Mouse (Mus musculus): ENCODE measurements around the gene Ccdc62. TPM values are rescaled to one million over a fixed set of nuclear protein-coding genes. Genes with fewer than 3 reads are reported as not detected.

Gene Ccdc62
- polyA plus RNA-seq, 1 experiment from 2014 or later: 5.0 TPM

GRCm38 (mm10) chr5:123927118-123927517, 3.4 kb upstream of the Ccdc62 start, which contains the start of gene Gm43518:
Gene Gm43518 (plus strand): TSS chr5:123927418.
- WGBS: 94% methylated on average over 9 of the region's 9 CpGs
- no peak within 1 kb of the TSS for H3K9ac ChIP-seq (ENCODE audit: low read length)
- DNase-seq (ENCODE audit: low spot score) (no peak), ATAC-seq (ENCODE audit: insufficient read depth, low FRiP score, low TSS enrichment) (no peak)
- no peaks in the 10 kb centered on the region for H3K27me3 ChIP-seq (ENCODE audit: control insufficient read depth, insufficient read depth, low read length)
- H3K9me3 ChIP-seq (ENCODE audit: control insufficient read depth, low read length): no peaks in the 10 kb centered on the region
- no peak within 1 kb of the TSS for H3K4me3 ChIP-seq (ENCODE audit: low read depth, low read length)
- no peak within 1 kb of the TSS for H3K4me2 ChIP-seq (ENCODE audit: low read depth)
- H3K36me3 ChIP-seq (ENCODE audit: control insufficient read depth, insufficient read depth, low read length): peaks cover 11% of the 10 kb centered on the region
- H3K27ac ChIP-seq (ENCODE audit: low read depth, low read length): no peak within 1 kb of the TSS
- no peaks in the 10 kb centered on the region for H3K4me1 ChIP-seq (ENCODE audit: control insufficient read depth, insufficient read depth, low read length)

DNA sequence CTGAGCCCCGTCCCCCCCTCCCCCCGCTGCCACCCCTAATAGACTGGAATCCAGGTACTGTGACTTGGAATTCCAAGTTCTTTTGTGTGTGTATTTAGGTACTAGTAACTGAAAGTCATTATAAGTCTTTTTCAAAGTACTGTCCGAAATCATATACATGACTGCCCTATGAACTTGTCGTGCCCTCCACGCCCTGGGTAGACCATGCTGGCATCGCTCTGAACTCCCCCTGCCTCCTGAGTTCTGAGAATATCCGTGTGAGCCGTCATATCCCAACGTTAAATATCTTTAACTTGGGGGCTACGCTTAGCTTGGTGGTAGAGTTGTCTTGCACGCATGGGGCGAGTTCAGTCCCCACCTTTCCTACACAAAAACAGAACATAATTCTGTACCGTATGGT, 652 bp downstream of the Ccdc62 start:
- Histone ChIP-seq H3K27ac (ENCODE audit: low read depth, low read length) (no peak overlapping the region), H3K9me3 (ENCODE audit: control insufficient read depth, low read length) (no peaks in the 10 kb centered on the region), H3K4me1 (ENCODE audit: control insufficient read depth, insufficient read depth, low read length) (no peaks in the 10 kb centered on the region), H3K4me3 (ENCODE audit: low read depth, low read length) (peak overlapping the region; percentile 49), H3K27me3 (ENCODE audit: control insufficient read depth, insufficient read depth, low read length) (no peaks in the 10 kb centered on the region), H3K4me2 (ENCODE audit: low read depth) (peak overlapping the region; percentile 79), H3K9ac (ENCODE audit: low read length) (peak overlapping the region; percentile 87), H3K36me3 (ENCODE audit: control insufficient read depth, insufficient read depth, low read length) (peaks cover 3% of the 10 kb centered on the region)
- ATAC-seq (ENCODE audit: insufficient read depth, low FRiP score, low TSS enrichment): peak; percentile 32; the same call in 1 of the 2 replicates
- 52% methylated on average over 13 of the region's 13 CpGs for WGBS
- DNase-seq (ENCODE audit: low spot score): no peak

DNA sequence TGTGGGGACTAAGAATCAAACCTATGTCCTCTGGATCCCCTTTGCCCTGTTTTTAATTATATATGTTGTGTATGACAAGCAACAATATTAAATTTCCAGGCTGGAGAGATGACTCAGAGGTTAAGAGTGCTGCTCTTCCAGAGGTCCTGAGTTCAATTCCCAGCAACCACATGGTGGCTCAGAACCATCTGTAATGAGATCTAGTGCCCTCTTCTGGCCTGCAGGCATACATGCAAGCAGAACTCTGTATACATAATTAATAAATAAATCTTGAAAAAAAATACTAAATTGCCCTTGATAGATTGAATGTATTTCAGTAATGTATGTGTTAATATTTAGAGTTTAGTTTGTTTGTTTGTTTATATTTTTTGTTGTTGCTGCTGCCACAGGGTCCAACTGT, 2.4 kb downstream of the Ccdc62 start:
- ATAC-seq (ENCODE audit: insufficient read depth, low FRiP score, low TSS enrichment) (no peak), DNase-seq (ENCODE audit: low spot score) (no peak)
- Histone ChIP-seq H3K9me3 (ENCODE audit: control insufficient read depth, low read length) (no peaks in the 10 kb centered on the region), H3K27ac (ENCODE audit: low read depth, low read length) (no peak overlapping the region), H3K4me2 (ENCODE audit: low read depth) (no peak overlapping the region), H3K9ac (ENCODE audit: low read length) (no peak overlapping the region), H3K4me3 (ENCODE audit: low read depth, low read length) (no peak overlapping the region), H3K27me3 (ENCODE audit: control insufficient read depth, insufficient read depth, low read length) (no peaks in the 10 kb centered on the region), H3K4me1 (ENCODE audit: control insufficient read depth, insufficient read depth, low read length) (no peaks in the 10 kb centered on the region), H3K36me3 (ENCODE audit: control insufficient read depth, insufficient read depth, low read length) (no peaks in the 10 kb centered on the region; the same call in 1 of the 2 replicates)

DNA sequence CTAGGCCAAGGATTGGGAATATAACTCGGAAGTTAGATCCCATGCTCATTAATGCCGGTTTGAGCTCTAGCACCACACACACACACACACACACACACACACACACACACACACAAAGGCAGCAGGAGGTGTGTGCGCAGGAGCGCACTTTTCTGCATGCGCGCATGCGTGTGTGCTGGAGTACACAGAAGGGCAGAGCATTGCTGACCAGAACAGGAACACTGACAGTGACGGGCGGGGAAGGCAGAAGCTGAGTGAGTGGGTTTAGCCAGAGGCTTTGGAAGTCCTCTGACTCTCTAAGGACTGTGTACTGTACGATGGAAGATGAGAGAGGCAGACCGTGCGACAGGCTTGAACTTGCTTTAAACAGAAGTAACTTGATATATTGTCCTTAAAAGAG, 3.1 kb downstream of the Ccdc62 start:
- DNase-seq (ENCODE audit: low spot score) (no peak), ATAC-seq (ENCODE audit: insufficient read depth, low FRiP score, low TSS enrichment) (no peak)
- Histone ChIP-seq H3K4me3 (ENCODE audit: low read depth, low read length) (no peak overlapping the region), H3K4me2 (ENCODE audit: low read depth) (no peak overlapping the region), H3K9ac (ENCODE audit: low read length) (no peak overlapping the region), H3K4me1 (ENCODE audit: control insufficient read depth, insufficient read depth, low read length) (no peaks in the 10 kb centered on the region), H3K27me3 (ENCODE audit: control insufficient read depth, insufficient read depth, low read length) (no peaks in the 10 kb centered on the region), H3K9me3 (ENCODE audit: control insufficient read depth, low read length) (no peaks in the 10 kb centered on the region), H3K36me3 (ENCODE audit: control insufficient read depth, insufficient read depth, low read length) (no peaks in the 10 kb centered on the region; the same call in 1 of the 2 replicates), H3K27ac (ENCODE audit: low read depth, low read length) (no peak overlapping the region)
- 95% methylated on average over 12 of the region's 12 CpGs for WGBS

DNA sequence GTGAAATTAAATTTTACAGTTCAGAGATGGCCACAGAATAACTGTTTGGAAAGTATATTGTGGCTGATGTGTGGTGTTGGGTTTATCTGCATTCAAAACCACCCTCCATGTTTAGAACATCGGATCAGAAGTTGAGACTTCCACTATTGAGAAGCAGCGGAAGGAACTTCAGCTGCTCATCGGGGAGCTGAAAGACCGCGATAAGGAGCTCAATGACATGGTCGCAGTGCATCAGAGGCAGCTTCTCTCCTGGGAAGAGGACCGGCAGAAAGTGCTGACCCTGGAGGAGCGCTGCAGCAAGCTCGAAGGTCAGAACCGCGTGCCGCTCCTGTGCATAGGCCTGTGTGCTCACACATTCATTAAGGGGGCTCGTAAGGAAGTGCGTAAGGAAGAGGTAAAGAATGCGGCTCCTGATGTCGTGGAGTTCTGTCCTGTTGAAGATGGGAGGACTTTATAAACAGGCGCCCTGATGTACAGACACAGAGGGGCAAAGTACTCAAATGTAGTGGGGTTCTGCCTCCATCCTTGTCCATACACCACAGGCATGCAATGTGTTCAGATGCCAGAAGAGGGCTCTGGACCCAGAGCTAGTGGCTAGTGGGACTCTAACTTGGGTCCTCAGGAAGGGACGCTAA, 3.6 kb downstream of the Ccdc62 start:
- Histone ChIP-seq H3K27ac (ENCODE audit: low read depth, low read length) (no peak overlapping the region), H3K27me3 (ENCODE audit: control insufficient read depth, insufficient read depth, low read length) (no peaks in the 10 kb centered on the region), H3K4me2 (ENCODE audit: low read depth) (no peak overlapping the region), H3K4me3 (ENCODE audit: low read depth, low read length) (no peak overlapping the region), H3K9me3 (ENCODE audit: control insufficient read depth, low read length) (no peaks in the 10 kb centered on the region), H3K9ac (ENCODE audit: low read length) (no peak overlapping the region), H3K4me1 (ENCODE audit: control insufficient read depth, insufficient read depth, low read length) (no peaks in the 10 kb centered on the region), H3K36me3 (ENCODE audit: control insufficient read depth, insufficient read depth, low read length) (no peaks in the 10 kb centered on the region)
- no peak for ATAC-seq (ENCODE audit: insufficient read depth, low FRiP score, low TSS enrichment)
- DNase-seq (ENCODE audit: low spot score): peak; percentile 49
- WGBS: 46% methylated on average over 18 of the region's 18 CpGs

- WGBS: 94% methylated on average over 5 of the region's 5 CpGs
- no peak overlapping the region for H3K27ac ChIP-seq (ENCODE audit: low read depth, low read length)
- ATAC-seq (ENCODE audit: insufficient read depth, low FRiP score, low TSS enrichment) (no peak), DNase-seq (ENCODE audit: low spot score) (no peak)
- H3K4me1 ChIP-seq (ENCODE audit: control insufficient read depth, insufficient read depth, low read length): no peaks in the 10 kb centered on the region
- no peaks in the 10 kb centered on the region for H3K27me3 ChIP-seq (ENCODE audit: control insufficient read depth, insufficient read depth, low read length)
- H3K9me3 ChIP-seq (ENCODE audit: control insufficient read depth, low read length): no peaks in the 10 kb centered on the region
- H3K4me2 ChIP-seq (ENCODE audit: low read depth): no peak overlapping the region
- H3K9ac ChIP-seq (ENCODE audit: low read length): no peak overlapping the region
- H3K4me3 ChIP-seq (ENCODE audit: low read depth, low read length): no peak overlapping the region
- H3K36me3 ChIP-seq (ENCODE audit: control insufficient read depth, insufficient read depth, low read length): no peaks in the 10 kb centered on the region
Measured at GRCm38 (mm10) chr5:123935931-123936330, 5.5 kb downstream of the Ccdc62 start.

DNA sequence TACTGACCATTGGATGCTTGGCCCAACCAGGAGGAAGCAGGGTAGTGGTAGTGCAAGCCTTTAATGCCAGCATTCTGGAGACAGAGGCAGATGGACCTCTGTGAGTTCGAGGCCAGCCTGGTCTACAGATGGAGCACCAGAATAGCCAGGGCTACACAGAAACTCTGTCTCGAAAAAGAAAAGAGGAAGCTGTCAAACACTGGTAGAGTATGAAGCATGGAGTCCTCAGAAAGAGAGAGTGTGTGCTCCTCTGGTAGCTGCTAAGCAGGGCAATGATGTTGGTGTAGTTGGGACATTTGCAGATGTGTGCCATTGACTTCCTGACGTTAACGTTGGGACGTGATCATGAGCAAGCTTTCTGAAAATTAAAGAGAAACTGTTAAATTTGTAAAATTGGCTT, 8.0 kb downstream of the Ccdc62 start:
- 86% methylated on average over 5 of the region's 5 CpGs for WGBS
- DNase-seq (ENCODE audit: low spot score) (no peak), ATAC-seq (ENCODE audit: insufficient read depth, low FRiP score, low TSS enrichment) (no peak)
- Histone ChIP-seq H3K4me2 (ENCODE audit: low read depth) (no peak overlapping the region), H3K4me3 (ENCODE audit: low read depth, low read length) (no peak overlapping the region), H3K27ac (ENCODE audit: low read depth, low read length) (no peak overlapping the region), H3K9me3 (ENCODE audit: control insufficient read depth, low read length) (no peaks in the 10 kb centered on the region), H3K36me3 (ENCODE audit: control insufficient read depth, insufficient read depth, low read length) (no peaks in the 10 kb centered on the region), H3K27me3 (ENCODE audit: control insufficient read depth, insufficient read depth, low read length) (no peaks in the 10 kb centered on the region), H3K4me1 (ENCODE audit: control insufficient read depth, insufficient read depth, low read length) (no peaks in the 10 kb centered on the region), H3K9ac (ENCODE audit: low read length) (no peak overlapping the region)

- no peak overlapping the region for H3K4me3 ChIP-seq (ENCODE audit: low read depth, low read length)
- no peaks in the 10 kb centered on the region for H3K36me3 ChIP-seq (ENCODE audit: control insufficient read depth, insufficient read depth, low read length)
- DNase-seq (ENCODE audit: low spot score) (no peak), ATAC-seq (ENCODE audit: insufficient read depth, low FRiP score, low TSS enrichment) (no peak)
- WGBS: 81% methylated on average over 4 of the region's 4 CpGs
- no peaks in the 10 kb centered on the region for H3K27me3 ChIP-seq (ENCODE audit: control insufficient read depth, insufficient read depth, low read length)
- no peak overlapping the region for H3K9ac ChIP-seq (ENCODE audit: low read length)
- no peak overlapping the region for H3K27ac ChIP-seq (ENCODE audit: low read depth, low read length)
- no peaks in the 10 kb centered on the region for H3K9me3 ChIP-seq (ENCODE audit: control insufficient read depth, low read length)
- no peak overlapping the region for H3K4me2 ChIP-seq (ENCODE audit: low read depth)
- H3K4me1 ChIP-seq (ENCODE audit: control insufficient read depth, insufficient read depth, low read length): no peaks in the 10 kb centered on the region
Measured at GRCm38 (mm10) chr5:123946546-123946945, 16.1 kb downstream of the Ccdc62 start.

- Histone ChIP-seq H3K27me3 (ENCODE audit: control insufficient read depth, insufficient read depth, low read length) (no peaks in the 10 kb centered on the region), H3K9ac (ENCODE audit: low read length) (no peak overlapping the region), H3K36me3 (ENCODE audit: control insufficient read depth, insufficient read depth, low read length) (no peaks in the 10 kb centered on the region), H3K4me3 (ENCODE audit: low read depth, low read length) (no peak overlapping the region), H3K9me3 (ENCODE audit: control insufficient read depth, low read length) (no peaks in the 10 kb centered on the region), H3K27ac (ENCODE audit: low read depth, low read length) (no peak overlapping the region), H3K4me2 (ENCODE audit: low read depth) (no peak overlapping the region), H3K4me1 (ENCODE audit: control insufficient read depth, insufficient read depth, low read length) (no peaks in the 10 kb centered on the region)
- WGBS: 58% methylated on average over 7 of the region's 7 CpGs
- DNase-seq (ENCODE audit: low spot score): no peak
- ATAC-seq (ENCODE audit: insufficient read depth, low FRiP score, low TSS enrichment): no peak
Measured at GRCm38 (mm10) chr5:123947041-123947761, 16.7 kb downstream of the Ccdc62 start.
